Mouse (Mus musculus): ENCODE results near the gene Ppp2r2c.
A peak's percentile ranks its signal among the peaks of the same experiment; 100 is the strongest.

Ppp2r2c gene

GRCm38 (mm10) chr5:36986617-36987016 lies 118.3 kb downstream of the Ppp2r2c start:
- no peak for DNase-seq (ENCODE audit: low spot score)

GRCm38 (mm10) chr5:36988124-36988780 lies 119.9 kb downstream of the Ppp2r2c start:
- no peak for DNase-seq (ENCODE audit: low spot score)

- DNase-seq (ENCODE audit: low spot score): peak; percentile 98
These were observed 120.7 kb downstream of the Ppp2r2c start, which contains the start of gene Wfs1 for GRCm38 (mm10) chr5:36988781-36989624. Wfs1 (minus strand) TSS chr5:36989205.

GRCm38 (mm10) chr5:36989625-36989977 lies 121.3 kb downstream of the Ppp2r2c start:
- DNase-seq (ENCODE audit: low spot score): no peak

- no peak for DNase-seq (ENCODE audit: low spot score)
These were observed 121.9 kb downstream of the Ppp2r2c start for GRCm38 (mm10) chr5:36990196-36990595.

- peak; percentile 54 for DNase-seq (ENCODE audit: low spot score)
These were observed 122.5 kb downstream of the Ppp2r2c start for GRCm38 (mm10) chr5:36990631-36991350.

GRCm38 (mm10) chr5:36996410-36996809 lies 128.1 kb downstream of the Ppp2r2c start:
- DNase-seq (ENCODE audit: low spot score): no peak

- no peak for DNase-seq (ENCODE audit: low spot score)
These were observed 129.7 kb downstream of the Ppp2r2c start for GRCm38 (mm10) chr5:36997996-36998395.

- no peak for DNase-seq (ENCODE audit: low spot score)
These were observed 132.7 kb downstream of the Ppp2r2c start for GRCm38 (mm10) chr5:37001002-37001401.

- DNase-seq (ENCODE audit: low spot score): peak; percentile 69
These were observed 133.7 kb downstream of the Ppp2r2c start for GRCm38 (mm10) chr5:37002001-37002400.
